Mouse (Mus musculus) heart, adult 10 weeks (tissue): ENCODE results near the gene Fam114a2. TPM values are rescaled to one million over a fixed set of nuclear protein-coding genes. Genes with fewer than 3 reads are reported as not detected.

Source experiments
- polyA plus RNA-seq: library from polyadenylated mRNA; stranded (reverse); fragments of 350-450 nt; fragmentation: Illumina TruSeq; extraction: RNeasy Lipid Tissue Mini Kit (QIAGEN cat#74804); gene quantifications from one replicate; pipeline ENCODE4 v1.2.3, GENCODE M21; 2014; ENCODE audit warnings: low read depth, low replicate concordance

Gene Fam114a2
- polyA plus RNA-seq = 46.3 TPM

GRCm38 (mm10) chr11:57518091-57518750 lies at the start of gene Fam114a2, which contains the start of gene Mfap3:
TSS of gene Fam114a2 (minus strand) at chr11:57518617.
TSS of gene Mfap3 (plus strand) at chr11:57518664.

Other genes starting within 250 kb of the Fam114a2 start
- 10.9 TPM for gene Mfap3, start within 50 bp of the Fam114a2 start, polyA plus RNA-seq
- 7.0 TPM for gene Galnt10, start 126.8 kb upstream of the Fam114a2 start, polyA plus RNA-seq